Comparison of ENCODE assay signal across 8 mouse cellular contexts in the genomic region with DNA sequence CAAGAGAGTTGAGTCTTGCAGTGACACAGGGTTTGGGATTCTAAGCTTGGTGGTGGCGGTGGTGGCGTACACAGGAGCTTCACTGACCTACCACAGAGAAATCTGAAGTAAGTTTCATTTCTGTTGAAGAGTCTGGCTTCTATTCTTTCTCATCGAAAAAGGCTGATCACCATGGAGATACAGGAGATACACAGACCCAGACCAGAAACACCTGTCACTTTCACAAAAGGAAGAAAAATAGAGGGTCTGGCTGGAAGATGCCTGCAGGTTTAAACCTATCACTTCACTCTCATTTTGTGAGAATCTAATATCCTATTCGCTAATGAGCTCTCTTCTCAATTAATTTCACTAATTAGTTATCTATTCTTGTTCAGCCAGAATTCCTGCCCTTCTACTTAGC. TPM values are rescaled to one million over a fixed set of nuclear protein-coding genes. Genes with fewer than 3 reads are reported as not detected.
DNase-seq lines count a peak whose midpoint lies in the region; ATAC-seq lines count a peak whose summit lies in the region.

No protein-coding gene starts in this region.

- H3K36me3 ChIP-seq in heart, embryonic 12.5 days, result no peaks in the 10 kb centered on the region
- no peaks in the 10 kb centered on the region for H3K36me3 ChIP-seq in forebrain, embryonic 14.5 days (ENCODE audit: control insufficient read depth, insufficient read depth, low read length)
- no peaks in the 10 kb centered on the region for H3K36me3 ChIP-seq in macrophage (ENCODE audit: inconsistent target)

- H3K9me3 ChIP-seq in heart, embryonic 12.5 days (replicated peaks), result no peaks in the 10 kb centered on the region
- H3K9me3 ChIP-seq in forebrain, embryonic 14.5 days (replicated peaks; ENCODE audit: control insufficient read depth, low read length), result no peaks in the 10 kb centered on the region

- ATAC-seq in heart, embryonic 12.5 days (ENCODE audit: insufficient number of reproducible peaks, low FRiP score), result no peak
- no peak for ATAC-seq in forebrain, embryonic 14.5 days
- no peak for ATAC-seq in granulocyte monocyte progenitor cell, adult 5-6 weeks (replicated peaks; ENCODE audit: poor library complexity, severe bottlenecking)
- ATAC-seq in megakaryocyte progenitor cell, adult 5-6 weeks (replicated peaks; ENCODE audit: poor library complexity), result no peak

- peak overlapping the region; percentile 83 for H3K4me3 ChIP-seq in heart, embryonic 12.5 days
- peak overlapping the region; percentile 76; the same call in 1 of the 2 replicates for H3K4me3 ChIP-seq in forebrain, embryonic 14.5 days (ENCODE audit: low read depth, low read length)
- peak overlapping the region; percentile 88 for H3K4me3 ChIP-seq in macrophage (ENCODE audit: inconsistent target)

- H3K9ac ChIP-seq in heart, embryonic 12.5 days, result no peak overlapping the region
- H3K9ac ChIP-seq in forebrain, embryonic 14.5 days (ENCODE audit: low read length), result no peak overlapping the region

- H3K27ac ChIP-seq in heart, embryonic 12.5 days (ENCODE audit: poor library complexity, severe bottlenecking), result no peak overlapping the region
- no peak overlapping the region for H3K27ac ChIP-seq in forebrain, embryonic 14.5 days (ENCODE audit: low read depth, low read length)
- H3K27ac ChIP-seq in macrophage, result peak overlapping the region; percentile 88

- peaks cover 62% of the 10 kb centered on the region for H3K79me2 ChIP-seq in macrophage (ENCODE audit: inconsistent target)

- H3K27me3 ChIP-seq in heart, embryonic 12.5 days (replicated peaks), result no peaks in the 10 kb centered on the region
- 0 out of 2 replicates have a peak, but pooled peaks cover 4% of the 10 kb centered on the region for H3K27me3 ChIP-seq in forebrain, embryonic 14.5 days (replicated peaks; ENCODE audit: control insufficient read depth, insufficient read depth, low read length)

- H3K4me2 ChIP-seq in heart, embryonic 12.5 days, result peak overlapping the region; percentile 81
- peak overlapping the region; percentile 58 for H3K4me2 ChIP-seq in forebrain, embryonic 14.5 days (ENCODE audit: low read length)

- DNase-seq in heart, adult 18-20 months, result no peak
- peak; percentile 51 for DNase-seq in CD4-positive helper T cell, adult 2 months (ENCODE audit: low read depth, low spot score)
- no peak for DNase-seq in forebrain, embryonic 14.5 days (ENCODE audit: low spot score)
- no peak for DNase-seq in adrenal gland, adult 8-10 months

- 84% methylated on average over 4 of the region's 4 CpGs for WGBS in heart, embryonic 12.5 days
- WGBS in forebrain, embryonic 14.5 days, result 50% methylated on average over 4 of the region's 4 CpGs
- WGBS in macrophage (ENCODE audit: missing documents), result 74% methylated on average over 4 of the region's 4 CpGs

- H3K4me1 ChIP-seq in heart, embryonic 12.5 days (replicated peaks), result peaks cover 52% of the 10 kb centered on the region
- peaks cover 10% of the 10 kb centered on the region for H3K4me1 ChIP-seq in forebrain, embryonic 14.5 days (ENCODE audit: control insufficient read depth, insufficient read depth, low read length)

RNA-seq across cellular contexts. Expression of a gene that starts 1.6 kb away (rescaled TPM):
- 14.9 and 21.1 TPM in 2 replicates for polyA plus RNA-seq in heart, embryonic 12.5 days (2016; fragmentation: Nextera tagmentation; extraction: Ambion mirVana)
- total RNA-seq in heart, adult 18-20 months (2021), result 10 to 100 TPM; 12.0 to 13.6 TPM
- 10.9 and 12.0 TPM in 2 replicates for polyA plus RNA-seq in forebrain, embryonic 14.5 days (2014; fragmentation: Nextera tagmentation; extraction: Ambion mirVana)
- total RNA-seq in macrophage (2018; cell fraction: chromatin; rRNA removed), result 100 to 1,000 TPM; 105 to 608 (median 250) TPM
- total RNA-seq in macrophage (2018; cell fraction: cytosol; rRNA removed), result 100 to 1,000 TPM in 24 of 26 experiments, 10 to 100 TPM in 2; 82.2 to 467 (median 135) TPM
- 100 to 1,000 TPM; 170 to 581 (median 315) TPM for total RNA-seq in macrophage (2018; cell fraction: nucleus; rRNA removed)
- polyA plus RNA-seq in macrophage (2018), result 64.6 to 115 TPM (median 81.1 TPM) in 3 replicates
- 12.3 and 19.3 TPM in 2 replicates for total RNA-seq in granulocyte monocyte progenitor cell, adult 5-6 weeks (2014; fragmentation: Nextera tagmentation)
- 5.0 and 13.1 TPM in 2 replicates for total RNA-seq in granulocyte monocyte progenitor cell, adult 5-6 weeks (2017)
- 100 to 1,000 TPM in 2 of 4 experiments, 10 to 100 TPM in 2; 85.7 to 181 (median 114) TPM for total RNA-seq in adrenal gland, adult 8-10 months (2022)
- total RNA-seq in megakaryocyte progenitor cell, adult 5-6 weeks (2015), result 14.6 and 23.7 TPM in 2 replicates
- total RNA-seq in megakaryocyte progenitor cell, adult 5-6 weeks (2017), result 15.4 and 24.2 TPM in 2 replicates
